Mouse (Mus musculus): ENCODE results near the gene Abtb1. TPM values are rescaled to one million over a fixed set of nuclear protein-coding genes. Genes with fewer than 3 reads are reported as not detected.

The Abtb1 gene
- polyA plus RNA-seq, 1 experiment from 2014 or later, result 19.3 TPM

- Histone ChIP-seq H3K9ac (ENCODE audit: low read length) (no peak overlapping the region), H3K27me3 (ENCODE audit: control insufficient read depth, insufficient read depth, low read length) (no peaks in the 10 kb centered on the region), H3K27ac (replicated peaks; ENCODE audit: low read depth, low read length) (no peak overlapping the region), H3K4me3 (ENCODE audit: low read depth, low read length) (no peak overlapping the region), H3K4me2 (ENCODE audit: low read depth, severe bottlenecking) (no peak overlapping the region), H3K36me3 (ENCODE audit: control insufficient read depth, insufficient read depth, low read length) (no peaks in the 10 kb centered on the region), H3K9me3 (ENCODE audit: control insufficient read depth, low read length) (no peaks in the 10 kb centered on the region), H3K4me1 (ENCODE audit: control insufficient read depth, insufficient read depth, low read length) (peaks cover 6% of the 10 kb centered on the region)
- ATAC-seq (ENCODE audit: insufficient number of reproducible peaks, low FRiP score, low TSS enrichment, low read depth) (no peak), DNase-seq (ENCODE audit: low spot score) (no peak)
- 85% methylated on average over 7 of the region's 7 CpGs for WGBS
Observed at GRCm38 (mm10) chr6:88844901-88845565, 3.2 kb upstream of the Abtb1 start.

- H3K4me3 ChIP-seq (ENCODE audit: low read depth, low read length), result no peak overlapping the region
- DNase-seq (ENCODE audit: low spot score), result no peak
- H3K36me3 ChIP-seq (ENCODE audit: control insufficient read depth, insufficient read depth, low read length), result no peaks in the 10 kb centered on the region
- ATAC-seq (ENCODE audit: insufficient number of reproducible peaks, low FRiP score, low TSS enrichment, low read depth), result no peak
- H3K27me3 ChIP-seq (ENCODE audit: control insufficient read depth, insufficient read depth, low read length), result no peaks in the 10 kb centered on the region
- H3K9me3 ChIP-seq (ENCODE audit: control insufficient read depth, low read length), result no peaks in the 10 kb centered on the region
- peaks cover 6% of the 10 kb centered on the region for H3K4me1 ChIP-seq (ENCODE audit: control insufficient read depth, insufficient read depth, low read length)
- H3K9ac ChIP-seq (ENCODE audit: low read length), result no peak overlapping the region
- no peak overlapping the region for H3K4me2 ChIP-seq (ENCODE audit: low read depth, severe bottlenecking)
- 80% methylated on average over 9 of the region's 9 CpGs for WGBS
- no peak overlapping the region for H3K27ac ChIP-seq (replicated peaks; ENCODE audit: low read depth, low read length)
Observed at GRCm38 (mm10) chr6:88843781-88844725, 2.3 kb upstream of the Abtb1 start.

GRCm38 (mm10) chr6:88843241-88843640 lies 1.5 kb upstream of the Abtb1 start:
- ATAC-seq (ENCODE audit: insufficient number of reproducible peaks, low FRiP score, low TSS enrichment, low read depth) (no peak), DNase-seq (ENCODE audit: low spot score) (no peak)
- 80% methylated on average over 7 of the region's 7 CpGs for WGBS
- Histone ChIP-seq H3K9me3 (ENCODE audit: control insufficient read depth, low read length) (no peaks in the 10 kb centered on the region), H3K27me3 (ENCODE audit: control insufficient read depth, insufficient read depth, low read length) (no peaks in the 10 kb centered on the region), H3K9ac (ENCODE audit: low read length) (no peak overlapping the region; the same call in 1 of the 2 replicates), H3K27ac (replicated peaks; ENCODE audit: low read depth, low read length) (no peak overlapping the region), H3K4me2 (ENCODE audit: low read depth, severe bottlenecking) (peak overlapping the region; percentile 74), H3K4me1 (ENCODE audit: control insufficient read depth, insufficient read depth, low read length) (peaks cover 6% of the 10 kb centered on the region), H3K36me3 (ENCODE audit: control insufficient read depth, insufficient read depth, low read length) (no peaks in the 10 kb centered on the region), H3K4me3 (ENCODE audit: low read depth, low read length) (peak overlapping the region; percentile 72)

GRCm38 (mm10) chr6:88842731-88843151 lies 957 bp upstream of the Abtb1 start:
- peak overlapping the region; percentile 74 for H3K4me2 ChIP-seq (ENCODE audit: low read depth, severe bottlenecking)
- peaks cover 6% of the 10 kb centered on the region for H3K4me1 ChIP-seq (ENCODE audit: control insufficient read depth, insufficient read depth, low read length)
- H3K27me3 ChIP-seq (ENCODE audit: control insufficient read depth, insufficient read depth, low read length), result no peaks in the 10 kb centered on the region
- no peaks in the 10 kb centered on the region for H3K36me3 ChIP-seq (ENCODE audit: control insufficient read depth, insufficient read depth, low read length)
- H3K9ac ChIP-seq (ENCODE audit: low read length), result peak overlapping the region; percentile 74
- H3K9me3 ChIP-seq (ENCODE audit: control insufficient read depth, low read length), result no peaks in the 10 kb centered on the region
- peak overlapping the region; percentile 75; the same call in 1 of the 2 replicates for H3K27ac ChIP-seq (replicated peaks; ENCODE audit: low read depth, low read length)
- WGBS, result under 1% methylated on average over 30 of the region's 32 CpGs
- DNase-seq (ENCODE audit: low spot score) (no peak), ATAC-seq (ENCODE audit: insufficient number of reproducible peaks, low FRiP score, low TSS enrichment, low read depth) (no peak; the same call in none of the 2 replicates)
- peak overlapping the region; percentile 72 for H3K4me3 ChIP-seq (ENCODE audit: low read depth, low read length)

- no peak for ATAC-seq (ENCODE audit: insufficient number of reproducible peaks, low FRiP score, low TSS enrichment, low read depth)
Observed at GRCm38 (mm10) chr6:88841514-88841780, 337 bp downstream of the Abtb1 start.

GRCm38 (mm10) chr6:88840791-88841513 lies 832 bp downstream of the Abtb1 start:
- 55% methylated on average over 9 of the region's 9 CpGs for WGBS
- Histone ChIP-seq H3K36me3 (ENCODE audit: control insufficient read depth, insufficient read depth, low read length) (no peaks in the 10 kb centered on the region; the same call in 1 of the 2 replicates), H3K4me1 (ENCODE audit: control insufficient read depth, insufficient read depth, low read length) (peaks cover 6% of the 10 kb centered on the region), H3K27ac (replicated peaks; ENCODE audit: low read depth, low read length) (no peak overlapping the region; the same call in 1 of the 2 replicates), H3K9ac (ENCODE audit: low read length) (peak overlapping the region; percentile 59), H3K4me2 (ENCODE audit: low read depth, severe bottlenecking) (peak overlapping the region; percentile 74), H3K4me3 (ENCODE audit: low read depth, low read length) (peak overlapping the region; percentile 72), H3K27me3 (ENCODE audit: control insufficient read depth, insufficient read depth, low read length) (no peaks in the 10 kb centered on the region), H3K9me3 (ENCODE audit: control insufficient read depth, low read length) (no peaks in the 10 kb centered on the region)
- ATAC-seq (ENCODE audit: insufficient number of reproducible peaks, low FRiP score, low TSS enrichment, low read depth) (no peak), DNase-seq (ENCODE audit: low spot score) (no peak)

More at GRCm38 (mm10) chr6:88841514-88841780, 337 bp downstream of the Abtb1 start:
- Histone ChIP-seq H3K4me2 (ENCODE audit: low read depth, severe bottlenecking) (peak overlapping the region; percentile 74), H3K27ac (replicated peaks; ENCODE audit: low read depth, low read length) (no peak overlapping the region; the same call in 1 of the 2 replicates), H3K36me3 (ENCODE audit: control insufficient read depth, insufficient read depth, low read length) (no peaks in the 10 kb centered on the region), H3K4me3 (ENCODE audit: low read depth, low read length) (peak overlapping the region; percentile 72), H3K9me3 (ENCODE audit: control insufficient read depth, low read length) (no peaks in the 10 kb centered on the region), H3K27me3 (ENCODE audit: control insufficient read depth, insufficient read depth, low read length) (no peaks in the 10 kb centered on the region), H3K4me1 (ENCODE audit: control insufficient read depth, insufficient read depth, low read length) (peaks cover 6% of the 10 kb centered on the region), H3K9ac (ENCODE audit: low read length) (peak overlapping the region; percentile 59)
- no peak for DNase-seq (ENCODE audit: low spot score)
- under 1% methylated on average over 22 of the region's 22 CpGs for WGBS

GRCm38 (mm10) chr6:88840211-88840610 lies 1.6 kb downstream of the Abtb1 start:
- Histone ChIP-seq H3K4me1 (ENCODE audit: control insufficient read depth, insufficient read depth, low read length) (peaks cover 6% of the 10 kb centered on the region), H3K4me3 (ENCODE audit: low read depth, low read length) (no peak overlapping the region), H3K36me3 (ENCODE audit: control insufficient read depth, insufficient read depth, low read length) (no peaks in the 10 kb centered on the region; the same call in 1 of the 2 replicates), H3K4me2 (ENCODE audit: low read depth, severe bottlenecking) (no peak overlapping the region), H3K27me3 (ENCODE audit: control insufficient read depth, insufficient read depth, low read length) (no peaks in the 10 kb centered on the region), H3K9ac (ENCODE audit: low read length) (no peak overlapping the region), H3K9me3 (ENCODE audit: control insufficient read depth, low read length) (no peaks in the 10 kb centered on the region), H3K27ac (replicated peaks; ENCODE audit: low read depth, low read length) (no peak overlapping the region)
- WGBS, result 72% methylated on average over 3 of the region's 3 CpGs
- ATAC-seq (ENCODE audit: insufficient number of reproducible peaks, low FRiP score, low TSS enrichment, low read depth), result no peak
- DNase-seq (ENCODE audit: low spot score), result no peak

All from limb, embryonic 11.5 days (tissue).